Mouse (Mus musculus) intestine, postnatal 0 days (tissue): Measurements from ENCODE around the gene Slc16a8. TPM values are rescaled to one million over a fixed set of nuclear protein-coding genes. Genes with fewer than 3 reads are reported as not detected.

ENCODE experiments used
- ATAC-seq: fragments of 200-750 bp; cut with Nextera tagmentation; 2 replicates; pipeline ENCODE4 v1.8.0; 2017; ENCODE audit warnings: mild to moderate bottlenecking, moderate TSS enrichment, moderate library complexity
- H3K27ac ChIP-seq: fragments of 300-500 bp; sonication (generic); 2 replicates; pipeline ENCODE4 v1.5.1; 2014; ENCODE audit warnings: mild to moderate bottlenecking, low read depth, low read length, moderate library complexity
- H3K27me3 ChIP-seq: fragments of 300-500 bp; sonication (generic); replicated peaks from 2 replicates; pipeline ENCODE4 v1.6.1; 2014; ENCODE audit warnings: low read length, mixed read lengths; ENCODE audit not compliant: control insufficient read depth, insufficient read depth
- H3K36me3 ChIP-seq: fragments of 300-500 bp; sonication (generic); 2 replicates; pipeline ENCODE4 v1.6.1; 2014; ENCODE audit warnings: mild to moderate bottlenecking, moderate library complexity; ENCODE audit not compliant: control insufficient read depth, insufficient read depth
- H3K4me1 ChIP-seq: fragments of 300-500 bp; sonication (generic); replicated peaks from 2 replicates; pipeline ENCODE4 v1.6.1; 2014; ENCODE audit warnings: antibody characterized with exemption, low read length, mixed read lengths; ENCODE audit not compliant: control insufficient read depth, insufficient read depth
- H3K4me2 ChIP-seq: fragments of 300-500 bp; sonication (generic); replicated peaks from 2 replicates; pipeline ENCODE4 v1.6.1; 2014; ENCODE audit warnings: low read depth, mild to moderate bottlenecking, moderate library complexity
- H3K4me3 ChIP-seq: fragments of 300-500 bp; sonication (generic); 2 replicates; pipeline ENCODE4 v1.5.1; 2014; ENCODE audit warnings: low read depth, low read length
- H3K9ac ChIP-seq: fragments of 300-500 bp; sonication (generic); 2 replicates; pipeline ENCODE4 v1.6.1; 2014; ENCODE audit warnings: mild to moderate bottlenecking, low read depth, low read length
- H3K9me3 ChIP-seq: fragments of 300-500 bp; sonication (generic); 2 replicates; pipeline ENCODE4 v1.6.1; 2016; ENCODE audit warnings: mixed run types; ENCODE audit not compliant: control insufficient read depth
- CTCF ChIP-seq: sonication (generic); IDR thresholded peaks from 2 replicates; pipeline ENCODE4 v1.5.1; 2016; ENCODE audit warnings: low read depth, mild to moderate bottlenecking, control low read depth, antibody characterized with exemption, moderate library complexity
- WGBS: fragments of 180-500 bp; shearing (Covaris S2); extraction: QIAGEN DNeasy Blood & Tissue Kit; methylation state at CpG from one replicate; pipeline ENCODE4 v1.1.7; 2014; 5-methylcytosine and 5-hydroxymethylcytosine counted together
- polyA plus RNA-seq: library from polyadenylated mRNA; unstranded; fragments of >200 nt; fragmentation: Nextera tagmentation; extraction: Ambion mirVana; gene quantifications from 2 replicates; pipeline ENCODE4 v1.2.1, GENCODE M21; 2015

The Slc16a8 gene
- polyA plus RNA-seq, 1 experiment from 2014 or later = not detected

DNA sequence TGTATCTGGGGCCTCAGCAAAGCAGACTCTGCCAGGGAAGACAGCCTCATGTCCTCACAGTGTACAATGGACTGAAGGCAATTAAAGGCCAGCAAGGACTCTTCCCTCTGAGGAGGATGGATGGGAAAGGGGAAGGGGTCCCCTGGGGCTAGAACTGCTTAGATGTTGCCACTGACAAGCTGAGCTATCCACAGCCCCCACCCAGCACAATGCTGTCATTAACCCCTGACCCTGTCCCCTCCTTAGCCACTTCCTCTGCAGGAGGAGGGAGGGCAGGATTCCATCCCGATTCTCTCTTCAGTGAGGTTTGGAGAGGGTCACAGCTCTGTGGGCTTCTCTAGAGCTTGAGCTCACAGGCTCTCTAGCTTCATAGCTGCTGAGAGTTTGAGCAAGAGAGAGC is 35.0 kb downstream of the Slc16a8 start:
- WGBS = 0% methylated on average over 1 of the region's 1 CpGs
- no peak overlapping the region for H3K4me3 ChIP-seq
- no peak for TF ChIP-seq CTCF
- H3K9ac ChIP-seq = no peak overlapping the region
- H3K9me3 ChIP-seq = no peaks in the 10 kb centered on the region
- H3K27ac ChIP-seq = no peak overlapping the region
- H3K27me3 ChIP-seq = no peaks in the 10 kb centered on the region; the same call in 1 of the 2 replicates
- no peak overlapping the region for H3K4me2 ChIP-seq
- H3K4me1 ChIP-seq = no peaks in the 10 kb centered on the region
- H3K36me3 ChIP-seq = no peaks in the 10 kb centered on the region
- ATAC-seq = no peak

- 63% methylated on average over 3 of the region's 3 CpGs for WGBS
- TF ChIP-seq CTCF = no peak
- no peak overlapping the region for H3K9ac ChIP-seq
These were observed 38.4 kb downstream of the Slc16a8 start for GRCm38 (mm10) chr15:79216191-79216590.

DNA sequence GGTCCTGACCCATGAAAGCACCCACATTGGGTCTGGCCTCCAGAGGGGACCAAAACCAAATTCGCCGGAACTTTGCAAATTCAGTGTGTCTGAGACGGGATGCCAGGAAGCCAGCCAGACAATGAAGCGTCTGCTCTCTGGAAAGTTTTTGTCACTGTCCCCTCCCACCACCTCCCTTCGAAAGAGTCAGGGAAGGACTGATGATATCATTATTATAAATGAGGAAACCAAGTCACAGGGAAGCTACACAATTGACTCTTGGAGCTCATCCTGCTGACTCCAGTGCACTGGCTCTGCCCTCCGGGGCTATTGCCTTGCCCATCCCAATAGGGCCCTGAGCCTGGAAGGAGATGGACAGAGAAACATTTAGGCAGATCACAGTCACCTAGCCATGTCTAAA is 41.0 kb downstream of the Slc16a8 start:
- WGBS = 76% methylated on average over 6 of the region's 6 CpGs
- TF ChIP-seq CTCF = no peak

More at GRCm38 (mm10) chr15:79216191-79216590, 38.4 kb downstream of the Slc16a8 start:
- Histone ChIP-seq H3K4me2 (no peak overlapping the region), H3K9me3 (no peaks in the 10 kb centered on the region), H3K4me3 (no peak overlapping the region), H3K27ac (no peak overlapping the region), H3K36me3 (no peaks in the 10 kb centered on the region), H3K4me1 (no peaks in the 10 kb centered on the region), H3K27me3 (no peaks in the 10 kb centered on the region)
- no peak for ATAC-seq

DNA sequence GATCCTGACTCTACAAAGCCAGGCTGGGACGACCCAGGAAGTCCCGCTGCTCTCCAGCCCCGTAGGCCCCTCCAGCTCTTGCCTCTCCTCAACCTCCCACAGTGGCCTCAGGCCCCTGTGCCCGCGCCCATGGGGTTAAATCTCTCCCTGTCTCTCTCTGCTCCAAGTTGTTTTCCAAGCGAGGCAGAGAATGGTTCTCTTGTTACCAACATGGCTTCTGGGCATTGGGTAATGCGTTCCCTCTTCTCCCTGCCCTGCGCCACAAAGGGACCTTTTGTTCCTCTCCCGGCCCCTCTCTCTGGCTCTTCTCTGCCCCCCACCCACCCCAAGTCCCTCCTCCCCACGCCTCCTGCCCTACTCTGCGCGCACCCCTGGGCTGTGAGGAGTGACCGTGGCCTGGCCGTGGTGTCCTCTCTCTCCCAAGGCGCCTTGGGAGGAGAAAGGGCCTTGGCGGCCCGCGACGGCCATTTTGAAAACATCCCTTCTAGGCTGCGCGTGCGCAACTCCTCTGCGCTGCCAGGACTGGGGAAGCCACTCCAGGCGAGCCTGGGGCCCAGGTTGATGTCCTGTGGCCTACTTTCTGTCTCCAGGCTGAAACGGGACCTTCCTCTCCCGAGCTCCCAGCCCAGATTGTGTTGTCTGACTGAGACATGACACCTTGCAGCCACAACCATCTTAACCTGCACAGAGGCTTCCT is 41.7 kb downstream of the Slc16a8 start:
- 87% methylated on average over 26 of the region's 26 CpGs for WGBS
- H3K36me3 ChIP-seq = no peaks in the 10 kb centered on the region
- TF ChIP-seq CTCF = no peak
- no peak overlapping the region for H3K4me3 ChIP-seq
- H3K27ac ChIP-seq = no peak overlapping the region
- ATAC-seq = no peak
- no peaks in the 10 kb centered on the region for H3K4me1 ChIP-seq
- no peak overlapping the region for H3K9ac ChIP-seq
- H3K4me2 ChIP-seq = no peak overlapping the region
- H3K9me3 ChIP-seq = no peaks in the 10 kb centered on the region
- no peaks in the 10 kb centered on the region for H3K27me3 ChIP-seq

More for the DNA sequence above, 41.0 kb downstream of the Slc16a8 start:
- H3K27me3 ChIP-seq = no peaks in the 10 kb centered on the region
- H3K9me3 ChIP-seq = no peaks in the 10 kb centered on the region
- no peak overlapping the region for H3K4me2 ChIP-seq
- H3K4me1 ChIP-seq = no peaks in the 10 kb centered on the region
- H3K36me3 ChIP-seq = no peaks in the 10 kb centered on the region
- H3K9ac ChIP-seq = no peak overlapping the region
- no peak overlapping the region for H3K27ac ChIP-seq
- no peak for ATAC-seq
- H3K4me3 ChIP-seq = no peak overlapping the region

DNA sequence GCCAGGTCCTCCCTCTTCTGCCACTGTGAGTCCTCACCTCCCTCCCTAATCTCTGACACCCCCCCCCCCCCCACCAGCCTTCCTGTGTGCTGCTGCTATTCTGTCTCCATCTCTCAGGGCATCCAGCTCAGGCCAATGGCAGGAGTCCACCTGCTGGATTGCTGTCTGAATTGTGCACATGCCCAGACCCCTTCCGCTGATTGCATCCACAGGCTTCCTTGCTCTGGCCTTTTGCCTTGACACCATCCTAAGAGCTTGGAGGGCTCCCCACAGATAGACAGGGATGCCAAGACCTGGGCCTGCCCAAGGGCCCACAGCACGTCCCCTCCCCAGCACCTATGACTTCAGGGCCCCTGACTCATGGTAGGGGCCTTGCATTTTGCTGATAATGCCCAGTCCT is 44.2 kb downstream of the Slc16a8 start:
- no peaks in the 10 kb centered on the region for H3K4me1 ChIP-seq
- no peak overlapping the region for H3K27ac ChIP-seq
- H3K9me3 ChIP-seq = no peaks in the 10 kb centered on the region
- no peak overlapping the region for H3K9ac ChIP-seq
- H3K4me3 ChIP-seq = no peak overlapping the region
- 79% methylated on average over 2 of the region's 2 CpGs for WGBS
- H3K27me3 ChIP-seq = 0 out of 2 replicates have a peak, but pooled peaks cover 2% of the 10 kb centered on the region
- no peak for ATAC-seq
- H3K4me2 ChIP-seq = no peak overlapping the region
- no peaks in the 10 kb centered on the region for H3K36me3 ChIP-seq
- TF ChIP-seq CTCF = no peak

GRCm38 (mm10) chr15:79208758-79209439 is 45.7 kb downstream of the Slc16a8 start:
- Histone ChIP-seq H3K27ac (no peak overlapping the region), H3K9ac (no peak overlapping the region), H3K27me3 (0 out of 2 replicates have a peak, but pooled peaks cover 3% of the 10 kb centered on the region), H3K36me3 (no peaks in the 10 kb centered on the region), H3K9me3 (no peaks in the 10 kb centered on the region), H3K4me2 (no peak overlapping the region), H3K4me3 (no peak overlapping the region), H3K4me1 (no peaks in the 10 kb centered on the region)
- TF ChIP-seq CTCF = no peak
- WGBS = 66% methylated on average over 27 of the region's 27 CpGs
- ATAC-seq = no peak
